Mouse (Mus musculus) lung, postnatal 14 days (tissue): ENCODE data around the gene Hist1h4d.
A peak's percentile ranks its signal among the peaks of the same experiment; 100 is the strongest.
"Not testable (repeated sequence)": the region's sequence is repeated elsewhere in the genome, so short reads cannot be mapped to it uniquely, and the experiment has no call there.

ENCODE experiments used
- DNase-seq: peaks from one replicate; pipeline ENCODE4 v3.0.0; 2021

The Hist1h4d gene

DNA sequence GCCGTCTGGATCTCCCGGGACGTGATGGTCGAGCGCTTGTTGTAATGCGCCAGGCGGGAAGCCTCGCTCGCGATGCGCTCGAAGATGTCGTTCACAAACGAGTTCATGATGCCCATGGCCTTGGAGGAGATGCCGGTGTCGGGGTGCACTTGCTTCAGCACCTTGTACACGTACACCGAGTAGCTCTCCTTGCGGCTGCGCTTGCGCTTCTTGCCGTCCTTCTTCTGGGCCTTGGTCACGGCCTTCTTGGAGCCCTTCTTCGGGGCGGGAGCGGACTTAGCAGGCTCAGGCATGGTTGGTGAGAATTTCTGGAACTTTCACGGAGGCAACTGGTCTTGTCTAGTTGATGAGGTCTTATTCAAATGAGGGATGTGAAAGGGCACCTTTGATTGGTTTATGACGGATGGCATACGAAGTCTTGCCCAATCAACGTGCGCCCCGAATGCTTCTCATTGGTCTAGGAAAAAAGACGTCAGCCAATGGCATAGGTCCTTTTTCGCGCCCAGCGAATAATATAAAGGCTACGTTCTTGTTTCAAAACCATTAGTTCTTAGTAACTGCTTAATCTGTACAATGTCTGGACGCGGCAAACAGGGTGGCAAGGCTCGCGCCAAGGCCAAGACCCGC is 7.4 kb upstream of the Hist1h4d start, which contains the start of the genes Hist1h2bf and Hist1h2ad:
Gene Hist1h2bf, minus strand, starts transcription at position 299 of the 627 bp plus-strand sequence.
Gene Hist1h2ad, plus strand, starts transcription at position 484 of the 627 bp plus-strand sequence.
- peak; percentile 88 for DNase-seq

DNA sequence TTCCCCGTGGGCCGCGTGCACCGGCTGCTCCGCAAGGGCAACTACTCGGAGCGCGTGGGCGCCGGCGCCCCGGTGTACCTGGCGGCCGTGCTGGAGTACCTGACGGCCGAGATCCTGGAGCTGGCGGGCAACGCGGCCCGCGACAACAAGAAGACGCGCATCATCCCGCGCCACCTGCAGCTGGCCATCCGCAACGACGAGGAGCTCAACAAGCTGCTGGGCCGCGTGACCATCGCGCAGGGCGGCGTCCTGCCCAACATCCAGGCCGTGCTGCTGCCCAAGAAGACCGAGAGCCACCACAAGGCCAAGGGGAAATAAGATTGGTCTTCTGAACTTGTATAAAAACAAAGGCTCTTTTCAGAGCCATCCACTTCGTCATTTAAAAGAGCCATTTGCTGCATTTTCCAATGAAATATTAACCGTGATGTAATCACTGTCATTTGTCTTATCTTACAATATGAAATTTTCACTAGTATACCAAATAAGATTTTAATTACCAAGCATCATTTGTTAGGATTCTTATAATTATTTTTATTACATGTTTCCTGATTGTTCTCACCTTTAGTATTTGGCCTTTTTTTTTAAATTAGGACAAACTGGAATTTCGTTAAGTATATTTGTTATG is 6.7 kb upstream of the Hist1h4d start:
- not testable (repeated sequence) for DNase-seq

DNA sequence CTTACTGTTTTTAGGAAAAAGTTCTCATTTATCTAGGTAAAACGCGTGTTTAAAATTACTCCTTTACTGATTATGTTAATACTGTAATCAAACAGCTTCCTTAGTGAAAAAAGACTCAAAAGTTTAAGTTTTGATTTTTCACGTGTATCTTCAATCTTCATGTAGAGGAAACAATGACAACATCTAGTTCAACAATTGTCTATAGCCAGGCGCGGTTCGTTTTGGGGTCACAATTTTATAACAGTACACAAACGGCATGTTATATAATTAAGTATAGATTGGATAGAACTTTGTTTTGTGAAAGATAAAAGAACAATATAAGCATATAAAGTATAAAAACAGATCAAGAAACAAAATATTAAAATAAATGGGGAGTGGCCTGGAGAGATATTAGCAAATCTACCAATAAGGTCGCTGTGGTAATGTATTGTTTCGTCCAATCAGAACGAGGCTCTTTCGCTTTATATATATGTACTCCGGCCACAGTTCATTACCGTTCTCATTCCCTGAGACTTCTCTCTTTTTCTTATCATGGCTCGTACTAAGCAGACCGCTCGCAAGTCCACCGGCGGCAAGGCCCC is 6.0 kb upstream of the Hist1h4d start, which contains the start of gene Hist1h3d:
Gene Hist1h3d, plus strand, starts transcription at position 493 of the 581 bp plus-strand sequence.
- DNase-seq, result peak; percentile 36

DNA sequence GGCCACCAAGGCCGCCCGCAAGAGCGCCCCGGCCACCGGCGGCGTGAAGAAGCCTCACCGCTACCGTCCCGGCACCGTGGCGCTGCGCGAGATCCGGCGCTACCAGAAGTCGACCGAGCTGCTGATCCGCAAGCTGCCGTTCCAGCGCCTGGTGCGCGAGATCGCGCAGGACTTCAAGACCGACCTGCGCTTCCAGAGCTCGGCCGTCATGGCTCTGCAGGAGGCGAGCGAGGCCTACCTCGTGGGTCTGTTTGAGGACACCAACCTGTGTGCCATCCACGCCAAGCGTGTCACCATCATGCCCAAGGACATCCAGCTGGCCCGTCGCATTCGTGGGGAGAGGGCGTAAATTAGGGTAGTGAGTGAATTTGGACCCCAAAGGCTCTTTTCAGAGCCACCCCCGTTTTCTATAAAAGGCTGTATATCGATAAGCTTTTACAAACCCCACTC is 5.5 kb upstream of the Hist1h4d start:
- not testable (repeated sequence) for DNase-seq

DNA sequence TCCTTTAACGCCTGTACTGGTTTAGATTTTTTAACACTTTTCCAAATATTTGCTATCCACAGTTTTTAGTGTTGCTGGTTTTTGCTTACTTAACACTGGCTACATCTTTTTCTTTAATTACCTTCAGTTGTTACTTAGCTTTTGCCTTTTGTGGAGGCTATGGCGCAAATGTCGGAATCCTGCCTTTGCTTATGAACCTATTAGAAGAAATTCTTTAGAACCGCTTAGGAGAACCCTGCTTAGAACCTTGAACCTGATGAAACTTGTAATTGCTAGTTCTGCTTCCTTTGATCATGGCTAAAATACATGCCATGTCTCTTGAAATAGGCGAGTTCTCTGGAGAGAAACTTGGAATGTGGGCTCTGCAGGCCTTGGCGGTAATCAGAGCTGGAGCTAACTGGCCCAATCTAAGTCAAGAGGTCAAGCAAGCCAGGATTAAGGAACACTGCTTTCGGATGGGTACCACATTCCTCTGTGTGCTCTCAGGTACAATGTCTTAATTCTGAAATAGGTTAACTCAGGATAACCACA is 5.0 kb upstream of the Hist1h4d start:
- DNase-seq, result no peak

DNA sequence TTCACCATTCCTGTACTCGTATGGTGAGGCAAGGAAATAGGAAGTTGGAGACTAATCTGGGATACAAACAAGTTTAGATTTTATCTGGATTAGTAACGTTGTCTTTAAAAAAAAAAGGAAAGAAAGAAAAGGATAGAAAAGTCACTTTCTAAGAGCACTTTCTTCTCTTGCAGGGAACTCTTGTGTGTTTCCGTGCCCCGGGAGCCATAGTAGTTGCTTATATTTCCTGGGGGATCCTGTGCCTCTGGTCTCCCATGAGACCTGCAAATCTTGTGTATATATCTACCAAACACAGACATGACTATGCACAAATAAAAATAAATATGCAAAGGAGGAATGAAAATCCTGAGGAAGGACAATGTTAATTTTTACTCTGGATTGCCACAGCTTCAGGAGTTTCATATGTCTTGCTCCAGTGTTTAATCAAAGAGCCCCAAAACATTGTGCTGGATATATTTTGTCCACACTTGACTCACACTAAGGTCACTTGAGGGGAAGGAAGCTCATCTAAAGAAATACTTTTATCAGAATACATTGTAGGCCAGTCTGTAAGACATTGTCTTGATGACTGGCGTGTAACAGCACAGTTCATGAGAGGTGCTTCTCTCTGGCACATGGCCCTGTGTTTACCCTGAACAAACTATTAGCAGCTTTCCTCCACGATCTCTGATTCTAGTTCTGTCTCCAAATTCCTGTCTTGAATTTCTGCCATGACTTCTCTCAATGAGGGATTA is 4.3 kb upstream of the Hist1h4d start:
- no peak for DNase-seq

DNA sequence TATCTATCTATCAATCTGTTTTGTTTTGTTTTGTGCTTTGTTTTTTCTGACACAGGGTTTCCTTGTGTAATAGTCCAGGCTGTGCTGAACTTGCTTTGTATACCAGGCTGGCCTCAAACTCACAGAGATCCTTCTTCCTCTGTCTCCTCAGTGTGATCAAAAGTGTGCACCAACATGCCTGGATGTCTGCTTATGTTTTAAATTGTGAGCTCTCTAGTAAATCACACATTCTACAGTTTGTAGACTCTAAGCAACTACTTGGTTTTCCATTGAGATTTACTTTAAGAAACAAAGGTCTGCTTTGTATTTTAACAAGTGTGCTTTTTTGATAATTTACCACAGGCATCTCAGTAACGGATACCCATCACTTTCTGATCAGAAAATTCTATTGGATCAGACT is 3.6 kb upstream of the Hist1h4d start:
- DNase-seq, result no peak

DNA sequence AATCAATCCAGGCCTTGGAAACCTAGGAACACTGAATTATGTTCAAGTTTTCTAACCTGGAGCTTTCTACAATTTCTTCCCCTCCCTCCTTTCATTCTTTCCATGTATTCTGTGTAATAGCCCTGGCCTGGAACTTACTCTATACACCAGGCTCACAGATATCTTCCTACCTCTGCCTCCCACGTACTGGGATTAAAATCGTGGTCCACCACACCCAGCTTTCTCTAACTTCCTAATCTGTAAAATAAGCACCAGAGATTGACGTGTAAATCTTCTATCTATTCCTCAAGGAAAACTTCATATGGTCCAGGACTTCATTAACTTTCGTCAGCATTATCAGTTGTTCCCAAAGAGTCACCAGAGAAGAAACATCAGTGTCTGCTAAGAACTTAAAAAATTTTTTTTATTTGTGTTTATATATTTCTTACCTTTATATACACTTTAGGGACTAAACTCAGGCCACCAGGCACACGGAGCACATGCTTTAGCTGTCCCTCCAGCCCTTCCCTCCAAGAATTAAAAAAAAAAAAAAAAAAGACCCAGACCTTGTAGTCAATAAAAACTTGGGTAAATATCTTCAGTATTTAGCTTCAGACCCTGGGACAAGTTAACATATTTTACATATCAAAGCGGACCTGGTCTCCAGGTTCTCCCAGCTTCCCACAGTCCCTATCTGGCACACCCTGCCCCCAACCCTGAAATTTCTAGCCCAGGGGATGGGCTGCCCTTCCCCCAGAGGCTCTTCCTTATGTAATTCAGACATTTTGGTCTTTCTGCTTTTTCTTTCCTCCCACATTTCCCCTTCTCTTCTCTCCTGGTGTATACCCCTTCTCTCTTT is 1.0 kb downstream of the Hist1h4d start:
- no peak for DNase-seq

DNA sequence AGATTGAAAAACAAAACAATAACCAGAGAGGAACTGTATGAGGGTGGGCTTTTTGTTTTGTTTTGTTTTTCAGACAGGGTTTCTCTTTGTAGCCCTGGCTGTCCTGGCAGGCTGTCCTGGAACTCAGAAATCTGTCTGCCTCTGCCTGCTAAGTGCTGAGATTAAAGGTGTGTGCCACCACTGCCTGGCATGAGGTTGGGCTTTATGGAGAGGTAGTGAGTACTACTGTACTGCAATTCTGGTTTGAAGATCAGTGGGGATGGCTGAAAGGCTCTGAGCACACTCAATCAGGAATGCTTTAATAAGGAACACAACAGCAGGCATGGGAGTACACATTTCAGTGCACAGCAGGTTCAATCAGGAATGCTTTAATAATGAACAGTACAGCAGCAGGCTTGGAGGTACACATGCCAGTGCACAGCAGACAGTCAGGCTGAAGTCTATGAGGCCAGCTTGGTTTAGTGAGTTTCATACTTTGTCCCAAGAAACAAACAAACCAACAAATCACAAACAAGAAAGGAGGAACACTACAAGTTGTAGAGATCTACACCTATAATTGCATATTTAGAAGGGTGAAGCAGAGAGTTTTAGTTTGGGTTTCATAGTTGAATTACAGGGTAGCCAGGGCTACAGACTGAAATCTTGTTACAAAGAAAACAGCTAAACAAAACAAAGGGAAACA is 2.1 kb downstream of the Hist1h4d start:
- no peak for DNase-seq

DNA sequence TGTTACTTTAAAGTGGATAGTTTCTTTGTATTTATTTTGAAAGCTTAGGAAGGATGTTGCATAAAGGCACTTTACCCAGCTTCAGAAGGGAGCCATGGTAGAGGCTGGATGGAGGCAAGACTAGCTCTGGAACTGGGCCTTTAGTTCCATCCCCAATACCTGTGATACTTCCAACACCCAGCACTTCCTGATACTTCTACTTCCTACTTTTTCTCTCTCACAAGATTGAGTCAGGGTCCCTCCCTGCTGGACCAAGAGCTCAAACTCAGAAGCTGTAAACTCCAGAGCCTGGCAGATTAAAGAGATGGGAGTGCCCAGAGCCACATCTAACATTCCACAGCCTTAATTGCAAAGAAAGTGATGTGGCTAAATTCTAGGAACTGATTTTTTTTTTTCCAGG is 2.9 kb downstream of the Hist1h4d start:
- DNase-seq, result no peak

DNA sequence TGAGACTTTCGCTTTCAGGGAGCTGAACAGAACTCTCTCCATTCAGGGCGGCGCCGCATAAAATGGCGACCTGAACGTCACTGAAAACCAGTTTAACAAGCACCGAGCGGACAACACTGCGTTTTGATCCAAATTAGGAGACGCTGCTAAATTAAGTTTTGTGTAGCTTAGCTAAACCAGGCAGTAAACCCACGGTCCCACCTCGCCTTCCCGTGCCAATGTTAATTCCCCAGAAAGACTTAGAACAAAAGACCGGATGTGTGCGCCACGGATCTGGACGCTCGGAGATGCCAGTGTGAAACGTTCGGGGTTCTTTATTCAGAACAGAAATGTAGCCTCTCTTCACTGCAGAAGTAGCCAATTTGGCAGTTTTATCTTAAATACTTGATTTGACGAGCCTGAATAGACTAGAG is 3.6 kb downstream of the Hist1h4d start:
- peak; percentile 76 for DNase-seq

DNA sequence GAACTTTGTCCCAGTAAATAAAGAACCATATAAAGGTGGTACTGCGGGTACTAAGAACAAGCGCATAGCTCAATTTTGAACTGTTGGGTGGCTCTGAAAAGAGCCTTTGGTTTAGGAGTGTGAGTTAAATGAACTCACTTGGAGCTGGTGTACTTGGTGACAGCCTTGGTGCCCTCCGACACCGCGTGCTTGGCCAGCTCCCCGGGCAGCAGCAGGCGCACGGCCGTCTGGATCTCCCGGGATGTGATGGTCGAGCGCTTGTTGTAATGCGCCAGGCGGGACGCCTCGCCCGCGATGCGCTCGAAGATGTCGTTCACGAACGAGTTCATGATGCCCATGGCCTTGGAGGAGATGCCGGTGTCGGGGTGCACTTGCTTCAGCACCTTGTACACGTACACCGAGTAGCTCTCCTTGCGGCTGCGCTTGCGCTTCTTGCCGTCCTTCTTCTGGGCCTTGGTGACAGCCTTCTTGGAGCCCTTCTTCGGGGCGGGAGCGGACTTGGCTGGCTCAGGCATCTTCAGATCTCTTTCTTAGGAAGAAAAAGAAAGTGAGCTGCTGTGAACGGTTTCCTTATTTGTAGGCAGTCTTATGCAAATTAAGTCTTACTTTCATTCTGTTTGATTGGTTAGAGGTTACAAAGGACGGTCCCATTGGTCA is 4.2 kb downstream of the Hist1h4d start:
- peak; percentile 62 for DNase-seq

DNA sequence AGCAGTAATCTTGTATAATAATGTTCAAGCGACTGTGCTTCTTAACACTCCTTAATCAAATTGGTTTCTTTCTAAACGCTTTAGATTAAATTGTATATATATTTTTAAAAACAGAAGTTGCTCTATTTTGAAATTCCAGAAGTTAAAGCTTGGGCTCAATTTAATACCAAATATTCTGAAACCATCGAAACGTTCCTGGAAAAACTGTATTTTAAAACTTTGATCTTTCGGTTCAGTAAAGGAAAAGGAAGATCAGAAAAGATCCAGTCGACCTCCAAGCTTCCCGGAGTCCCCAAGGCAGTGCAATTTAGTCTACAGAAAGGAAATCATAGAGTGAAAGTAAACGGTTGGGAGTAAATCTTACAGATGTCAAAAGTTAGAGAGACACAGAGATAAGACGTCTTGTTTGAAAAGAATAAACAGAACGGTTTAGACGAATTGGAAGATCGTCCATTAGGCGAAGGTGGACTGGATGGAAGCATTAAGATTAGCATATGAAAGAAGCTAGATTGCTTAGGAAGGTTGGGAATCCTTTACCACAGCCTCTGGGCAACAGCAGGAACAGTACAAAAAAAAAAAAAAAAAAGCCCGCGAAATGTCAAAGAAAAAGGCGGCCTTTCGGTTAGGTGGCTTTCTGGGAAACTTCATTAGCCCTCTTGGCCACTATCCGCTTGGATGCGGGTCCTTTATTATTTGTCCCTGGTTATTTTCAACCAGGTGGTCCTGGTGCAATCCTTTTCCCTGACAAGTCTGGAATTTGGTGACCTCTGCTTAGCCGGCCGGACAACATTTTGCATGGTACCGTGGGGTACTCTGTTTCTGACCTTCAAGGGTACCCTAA is 4.9 kb downstream of the Hist1h4d start:
- no peak for DNase-seq

DNA sequence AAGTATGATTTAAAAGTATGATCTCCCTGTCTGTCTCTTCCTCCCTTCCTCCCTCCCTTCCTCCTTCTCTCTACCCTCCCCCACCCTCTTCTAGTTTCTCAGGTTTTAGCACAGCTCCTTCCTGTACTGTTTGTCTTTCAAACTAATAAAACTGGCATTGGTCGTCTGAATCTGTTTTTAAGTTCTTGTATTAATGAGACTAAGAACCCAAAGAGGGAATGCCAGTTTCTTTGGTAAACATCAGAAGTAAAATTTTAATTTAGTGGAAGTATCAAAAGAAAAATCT is 5.5 kb downstream of the Hist1h4d start:
- no peak for DNase-seq

DNA sequence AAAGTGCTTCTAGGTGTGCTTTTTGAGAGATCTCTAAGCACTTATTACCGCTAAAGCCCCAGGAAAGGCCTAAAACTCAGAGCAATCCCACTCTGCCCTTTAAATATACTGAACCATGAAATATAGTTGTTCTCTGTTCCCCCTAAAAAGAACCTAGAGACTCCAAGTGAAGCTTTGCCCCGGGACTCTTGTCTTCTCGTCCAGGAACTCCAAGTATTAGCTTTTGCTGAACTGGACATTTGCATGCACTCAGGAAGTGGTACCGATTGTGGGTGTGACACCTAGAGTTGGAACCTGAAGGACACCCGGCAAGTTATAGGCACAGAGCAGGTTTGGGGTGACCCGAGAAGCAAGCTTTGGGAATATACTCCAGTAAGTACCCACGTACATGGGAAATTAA is 9.8 kb downstream of the Hist1h4d start:
- DNase-seq, result no peak

DNA sequence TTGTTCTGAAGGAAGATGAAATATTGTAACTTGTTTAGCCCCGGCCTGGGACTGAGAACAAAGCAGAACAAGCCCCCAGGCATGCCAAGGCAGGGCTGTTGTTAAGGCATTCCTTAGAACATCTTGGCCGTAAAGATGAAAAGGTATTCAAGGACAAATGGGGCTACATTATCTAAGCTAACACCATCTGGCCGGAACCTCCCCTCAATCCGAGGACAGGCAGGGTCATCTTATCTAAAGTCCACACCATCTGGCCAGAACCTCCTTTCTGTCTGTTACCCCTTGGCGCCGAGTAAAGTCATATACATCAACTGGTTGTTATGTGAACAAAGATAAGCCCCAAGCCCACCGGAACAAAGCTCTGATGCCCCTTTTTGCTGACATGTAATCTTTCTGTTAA is 10.5 kb downstream of the Hist1h4d start:
- not testable (repeated sequence) for DNase-seq

DNA sequence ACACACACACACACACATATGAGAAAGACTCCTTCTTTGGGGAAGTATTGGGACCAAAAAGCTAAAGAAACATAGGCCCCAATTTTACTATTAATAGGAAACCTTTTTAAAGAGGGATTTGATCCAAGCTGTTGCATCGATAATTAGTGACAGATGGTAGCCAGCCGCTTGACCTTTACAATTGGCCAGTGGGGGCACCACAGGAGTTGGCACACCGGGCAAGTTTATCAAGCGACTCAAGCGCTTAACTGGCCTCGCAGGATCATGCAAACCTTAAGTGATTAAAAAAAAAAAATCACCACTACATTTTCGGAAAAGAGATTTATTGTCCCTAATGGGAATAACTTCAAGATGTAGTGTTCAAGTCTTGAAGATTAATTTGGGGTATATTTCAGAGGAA is 11.2 kb downstream of the Hist1h4d start:
- no peak for DNase-seq

DNA sequence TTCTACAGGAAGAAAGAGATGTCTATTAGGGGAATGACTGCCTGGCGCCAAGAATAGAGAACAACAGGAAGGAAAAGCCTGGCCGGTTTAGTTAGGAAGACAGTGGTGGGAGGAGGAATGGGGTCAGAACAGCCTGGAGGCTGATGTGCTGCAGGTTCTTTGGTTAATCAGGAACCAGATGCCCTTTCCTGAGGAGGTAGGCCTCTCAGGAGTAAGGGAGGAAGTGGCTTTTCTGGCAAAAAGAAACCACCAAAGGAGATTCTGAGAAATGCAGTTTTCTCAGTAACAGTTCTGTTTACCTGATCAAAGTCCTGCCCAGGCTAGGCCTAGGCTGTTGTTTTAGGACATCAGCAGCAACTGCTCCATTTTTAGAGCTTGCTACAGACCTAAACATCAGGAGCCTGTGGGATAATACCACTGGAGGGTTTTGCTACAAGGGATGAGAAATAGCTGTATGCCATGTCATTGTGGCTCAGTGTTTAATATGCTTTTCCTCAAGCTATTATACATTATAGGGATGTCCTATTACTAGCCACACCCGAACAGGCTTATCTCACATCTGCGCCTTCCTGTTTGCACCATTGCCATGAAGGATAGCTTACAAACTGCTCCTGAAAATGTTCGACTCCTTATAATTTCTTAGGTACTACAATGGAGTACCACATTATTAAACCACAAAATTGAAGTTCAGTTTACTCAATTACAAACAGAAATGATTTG is 11.8 kb downstream of the Hist1h4d start:
- no peak for DNase-seq

DNA sequence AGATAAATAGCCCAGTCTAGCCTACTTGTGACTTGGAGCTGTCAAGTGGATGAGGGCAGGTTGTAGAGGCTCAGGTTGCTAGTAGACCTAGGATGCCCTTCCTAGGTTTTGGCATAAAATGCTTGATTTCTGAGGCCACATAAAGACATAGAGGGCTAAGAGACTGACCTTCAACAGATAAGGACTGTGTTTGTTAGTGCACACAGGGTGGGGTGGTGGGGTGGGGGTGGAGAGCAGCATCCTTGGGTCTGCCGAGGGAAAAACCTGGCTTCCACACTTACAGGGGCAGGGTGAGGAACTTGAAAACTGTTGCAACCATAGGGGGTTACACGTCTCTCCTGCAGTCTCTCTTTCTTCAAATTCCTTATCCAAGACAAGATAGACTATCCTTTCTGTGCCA is 13.8 kb downstream of the Hist1h4d start:
- DNase-seq, result no peak
